Mouse (Mus musculus) spleen, adult 2 months (tissue): ENCODE data around the gene Trim33. TPM values are rescaled to one million over a fixed set of nuclear protein-coding genes. Genes with fewer than 3 reads are reported as not detected.

Experiments used
- DNase-seq, 2 experiments: peaks; one replicate each; pipeline versions ENCODE4 v3.0.0 to v3.0.0-alpha.2; 2012 to 2021; ENCODE audit warnings: low spot score in 2 of 2, low read depth in 1 of 2
- H3K27ac ChIP-seq: fragments of 200-500 bp; 2 replicates; pipeline ENCODE4 v1.5.1; 2012; ENCODE audit warnings: low read length, inconsistent platforms; ENCODE audit not compliant: insufficient read depth
- H3K27me3 ChIP-seq: fragments of 200-500 bp; 2 replicates; pipeline ENCODE4 v1.6.1; 2012; ENCODE audit warnings: mild to moderate bottlenecking, moderate library complexity, low read length, inconsistent platforms; ENCODE audit not compliant: control insufficient read depth, insufficient read depth
- H3K36me3 ChIP-seq: fragments of 200-500 bp; 2 replicates; pipeline ENCODE4 v1.6.1; 2012; ENCODE audit warnings: mild to moderate bottlenecking, low read length, inconsistent platforms; ENCODE audit not compliant: control insufficient read depth, insufficient read depth
- H3K4me1 ChIP-seq: fragments of 200-500 bp; 2 replicates; pipeline ENCODE4 v1.6.1; 2011; ENCODE audit warnings: inconsistent platforms; ENCODE audit not compliant: control insufficient read depth, insufficient read depth, insufficient read length
- H3K4me3 ChIP-seq: fragments of 200-500 bp; 2 replicates; pipeline ENCODE4 v1.5.1; 2011; ENCODE audit warnings: mild to moderate bottlenecking, inconsistent platforms; ENCODE audit not compliant: insufficient read depth, insufficient read length; ENCODE audit errors: extremely low read depth
- CTCF ChIP-seq: fragments of 200-500 bp; IDR thresholded peaks from 2 replicates; pipeline ENCODE4 v1.5.1; 2011; ENCODE audit warnings: mild to moderate bottlenecking, inconsistent platforms; ENCODE audit not compliant: insufficient read depth, insufficient read length, insufficient replicate concordance; ENCODE audit errors: extremely low read depth
- POLR2A ChIP-seq: fragments of 200-500 bp; IDR thresholded peaks from 2 replicates; pipeline ENCODE4 v1.6.1; 2011; ENCODE audit warnings: low read depth, low read length, inconsistent platforms
- WGBS: fragments of 180-500 bp; shearing (Covaris S2); methylation state at CpG from one replicate; pipeline ENCODE4 v1.1.7; 2018; 5-methylcytosine and 5-hydroxymethylcytosine counted together
- polyA plus RNA-seq: library from polyadenylated mRNA; depleted of rRNA; stranded (reverse); fragments of >200 nt; gene quantifications from 2 replicates; pipeline ENCODE4 v1.2.3, GENCODE M21; 2012

The Trim33 gene
- polyA plus RNA-seq, 1 experiment: 10.1 TPM

DNA sequence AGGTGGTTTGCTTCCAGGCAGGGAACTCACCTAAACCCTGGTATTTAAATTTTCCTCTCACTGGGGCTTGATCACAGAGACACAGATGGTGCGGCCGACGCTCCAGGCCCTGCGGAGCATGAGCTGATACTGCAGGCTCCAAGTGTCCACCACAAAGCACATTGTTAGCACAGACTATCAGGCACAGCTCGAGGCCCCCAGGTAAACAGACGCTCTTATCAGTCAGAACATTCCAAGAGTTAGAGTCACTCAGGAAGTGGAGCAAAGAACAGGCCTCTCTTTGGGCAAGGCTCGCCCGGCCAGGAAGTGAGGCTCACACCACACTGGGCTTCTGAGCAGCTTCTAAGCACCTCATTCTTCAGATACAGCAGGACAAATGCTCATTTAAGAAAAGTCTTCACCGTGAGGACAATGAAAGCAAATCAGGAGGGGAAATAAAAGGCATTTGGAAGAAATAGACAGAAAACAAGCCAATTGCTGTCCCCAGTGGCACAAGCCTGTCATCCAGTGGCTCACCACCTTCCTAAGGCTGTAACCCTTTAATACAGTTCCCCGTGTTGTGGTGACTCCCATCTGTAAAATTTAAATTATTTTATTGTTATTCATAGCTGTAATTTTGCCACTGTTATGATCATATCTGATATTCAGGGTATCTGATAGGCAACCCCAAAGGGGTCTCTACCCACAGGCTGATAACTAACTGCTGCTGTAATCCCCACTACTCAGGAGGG is 22.8 kb upstream of the Trim33 start:
- no peaks in the 10 kb centered on the region for H3K4me1 ChIP-seq
- no peak for DNase-seq
- TF ChIP-seq CTCF (no peak), POLR2A (no peak)
- WGBS: 51% methylated on average over 10 of the region's 10 CpGs
- no peak overlapping the region for H3K4me3 ChIP-seq
- H3K27ac ChIP-seq: no peak overlapping the region
- H3K36me3 ChIP-seq: no peaks in the 10 kb centered on the region
- no peaks in the 10 kb centered on the region for H3K27me3 ChIP-seq

DNA sequence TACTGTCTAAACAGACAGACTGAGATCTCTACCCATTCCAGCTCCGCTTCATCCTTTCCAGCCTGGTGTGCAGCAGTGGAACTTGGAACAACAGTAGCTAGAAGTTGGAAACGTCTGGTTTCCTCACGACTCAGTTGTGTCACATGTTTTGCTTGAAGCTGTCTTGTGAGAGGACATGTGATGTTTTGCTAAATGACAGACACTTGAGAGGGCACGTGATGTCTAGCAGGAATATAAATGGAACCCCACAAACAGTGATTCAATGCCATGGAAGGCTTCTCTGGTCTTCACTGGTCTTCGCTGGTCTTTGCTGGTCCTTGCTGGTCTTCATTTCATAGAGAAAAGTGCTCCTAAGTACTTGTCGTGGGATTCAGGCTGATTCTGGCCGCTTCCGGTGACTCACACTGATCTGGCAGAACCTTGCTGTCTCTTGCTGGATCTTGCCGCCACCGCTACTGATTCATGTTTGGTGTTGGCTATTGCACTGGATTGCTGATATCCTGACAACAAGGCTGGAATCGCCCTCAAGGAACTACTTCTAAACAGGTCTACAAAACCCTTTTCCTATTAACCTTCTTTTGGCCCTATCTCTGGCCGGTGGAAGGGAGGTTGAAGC is 16.2 kb upstream of the Trim33 start:
- Histone ChIP-seq H3K27ac (no peak overlapping the region), H3K4me3 (no peak overlapping the region), H3K36me3 (no peaks in the 10 kb centered on the region), H3K4me1 (no peaks in the 10 kb centered on the region), H3K27me3 (no peaks in the 10 kb centered on the region)
- WGBS: 87% methylated on average over 12 of the region's 12 CpGs
- no peak for TF ChIP-seq CTCF
- TF ChIP-seq POLR2A: no peak
- DNase-seq: no peak

DNA sequence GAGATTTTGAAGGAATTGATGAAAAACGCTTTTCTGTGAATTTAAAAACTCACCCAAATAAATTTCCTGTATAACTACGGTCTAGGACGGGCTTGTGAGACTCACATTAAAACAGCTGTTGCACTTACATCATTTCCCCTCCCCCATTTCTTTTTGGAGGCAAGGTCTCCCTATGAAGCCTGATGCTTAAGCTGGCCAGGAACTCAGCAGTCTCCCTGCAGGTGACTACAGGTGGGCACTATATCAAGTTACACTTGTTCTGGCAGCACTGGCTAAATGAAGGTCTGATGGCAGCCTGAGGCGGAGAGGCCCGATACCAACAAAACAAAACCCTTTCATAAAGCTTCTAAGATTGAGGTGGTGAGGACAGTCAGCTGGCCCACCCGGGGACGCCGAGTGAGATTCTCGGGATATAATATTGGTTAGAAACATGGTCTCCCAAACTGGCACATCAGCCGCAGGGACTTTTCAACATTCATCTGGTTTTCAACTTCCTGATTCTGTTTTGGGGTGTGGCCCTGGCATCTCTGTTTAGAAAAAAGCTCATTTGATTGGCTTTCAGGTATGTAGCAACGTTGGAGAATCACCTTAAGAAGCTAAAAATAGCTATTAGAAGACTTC is 422 bp upstream of the Trim33 start:
- peaks cover 11% of the 10 kb centered on the region; the same call in 1 of the 2 replicates for H3K4me1 ChIP-seq
- peak overlapping the region; percentile 96 for H3K27ac ChIP-seq
- no peaks in the 10 kb centered on the region for H3K27me3 ChIP-seq
- WGBS: 11% methylated on average over 11 of the region's 11 CpGs
- TF ChIP-seq CTCF (no peak), POLR2A (no peak)
- peak; percentile 28 to 77 for DNase-seq
- no peaks in the 10 kb centered on the region for H3K36me3 ChIP-seq
- peak overlapping the region; percentile 93 for H3K4me3 ChIP-seq

DNA sequence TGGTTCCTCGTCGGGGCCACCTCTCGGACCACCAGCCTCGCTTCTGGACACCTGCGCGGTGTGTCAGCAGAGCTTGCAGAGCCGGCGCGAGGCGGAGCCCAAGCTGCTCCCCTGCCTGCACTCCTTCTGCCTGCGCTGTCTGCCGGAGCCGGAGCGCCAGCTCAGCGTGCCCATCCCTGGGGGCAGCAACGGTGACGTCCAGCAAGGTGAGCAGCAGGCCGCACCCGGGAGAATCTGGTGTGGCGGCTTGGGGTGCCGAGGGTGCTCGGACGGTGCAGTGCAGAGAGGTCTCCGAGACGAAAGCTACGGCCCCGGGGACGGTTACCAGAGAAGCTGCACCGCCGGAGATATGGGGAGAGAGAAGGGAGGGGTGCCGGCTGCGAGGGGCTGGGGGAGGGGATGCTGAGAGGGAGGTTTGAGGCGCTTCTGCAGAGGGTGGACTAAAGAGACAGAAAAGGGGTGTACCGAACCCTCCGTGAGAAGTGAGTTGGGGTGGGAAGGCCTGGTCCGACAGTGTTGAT is 1.2 kb downstream of the Trim33 start:
- no peak for TF ChIP-seq CTCF
- TF ChIP-seq POLR2A: no peak
- H3K36me3 ChIP-seq: no peaks in the 10 kb centered on the region
- H3K4me3 ChIP-seq: peak overlapping the region; percentile 93
- no peaks in the 10 kb centered on the region for H3K27me3 ChIP-seq
- H3K27ac ChIP-seq: peak overlapping the region; percentile 83
- peaks cover 11% of the 10 kb centered on the region; the same call in 1 of the 2 replicates for H3K4me1 ChIP-seq
- WGBS: under 1% methylated on average over 36 of the region's 36 CpGs
- DNase-seq: peak; percentile 5 to 42

DNA sequence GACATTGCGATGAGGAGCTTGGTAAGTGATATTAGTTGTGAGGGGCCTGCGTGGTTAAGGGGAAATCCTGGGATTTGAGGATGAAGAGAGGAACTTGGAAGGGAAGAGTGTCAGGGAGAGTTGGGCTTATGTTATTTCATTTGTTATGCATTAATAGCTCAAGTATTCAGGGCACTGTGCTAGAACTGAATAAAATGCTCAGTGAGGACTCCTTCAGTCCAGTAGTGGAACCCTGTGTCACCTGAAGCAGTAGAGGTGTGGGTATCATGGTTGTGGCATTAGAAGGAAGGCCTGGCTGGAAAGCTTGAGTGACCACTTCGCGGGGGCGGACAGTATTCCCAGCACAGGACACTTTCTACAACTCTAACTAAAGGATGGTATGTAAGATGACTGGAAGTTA is 1.8 kb downstream of the Trim33 start:
- 53% methylated on average over 5 of the region's 5 CpGs for WGBS
- Histone ChIP-seq H3K36me3 (no peaks in the 10 kb centered on the region), H3K27me3 (no peaks in the 10 kb centered on the region), H3K4me3 (peak overlapping the region; percentile 93), H3K4me1 (peaks cover 11% of the 10 kb centered on the region; the same call in 1 of the 2 replicates), H3K27ac (no peak overlapping the region)
- no peak for DNase-seq
- TF ChIP-seq POLR2A (no peak), CTCF (no peak)

DNA sequence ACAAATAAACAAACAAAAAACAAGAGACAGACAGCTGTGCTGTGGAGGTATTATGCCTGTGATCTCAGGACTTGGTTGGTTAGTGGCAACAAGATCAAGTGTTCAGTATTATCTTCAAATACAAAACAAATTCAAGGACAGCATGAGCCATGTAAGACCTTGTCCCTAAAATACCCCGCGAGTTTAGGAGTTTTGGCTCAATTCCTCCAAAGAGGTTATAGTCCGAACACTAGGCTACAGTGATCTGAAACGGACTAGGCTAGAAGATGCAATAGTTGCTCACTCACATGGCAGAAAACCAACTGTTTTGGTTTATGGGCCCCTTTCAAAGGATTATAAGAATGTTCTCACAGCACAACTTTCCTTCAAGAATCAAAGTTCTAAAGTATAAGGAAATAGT is 9.7 kb downstream of the Trim33 start:
- 84% methylated on average over 4 of the region's 4 CpGs for WGBS
- Histone ChIP-seq H3K36me3 (no peaks in the 10 kb centered on the region), H3K27me3 (no peaks in the 10 kb centered on the region), H3K27ac (no peak overlapping the region), H3K4me1 (no peaks in the 10 kb centered on the region), H3K4me3 (no peak overlapping the region)
- no peak for DNase-seq
- TF ChIP-seq POLR2A: no peak
- TF ChIP-seq CTCF: no peak

DNA sequence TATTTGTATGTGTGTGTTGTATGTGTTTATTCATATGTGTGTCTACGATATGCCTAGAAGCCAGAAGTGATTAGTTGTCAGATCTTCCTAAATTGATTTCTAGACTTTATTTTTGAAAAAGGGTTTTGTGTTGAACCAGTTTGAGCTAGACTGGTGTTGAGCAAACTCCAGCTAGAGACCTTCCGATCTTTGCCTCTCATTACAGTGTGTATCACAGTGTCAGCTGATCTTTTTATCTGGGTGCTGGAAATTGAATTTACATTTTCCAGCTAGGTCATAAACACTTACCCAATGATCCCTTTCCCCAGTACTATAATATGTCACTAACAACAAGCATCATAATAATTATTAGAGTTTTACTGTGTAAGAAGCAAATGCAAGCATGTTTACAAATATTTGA is 12.0 kb downstream of the Trim33 start:
- TF ChIP-seq POLR2A: no peak
- TF ChIP-seq CTCF: no peak
- no peak overlapping the region for H3K27ac ChIP-seq
- H3K4me1 ChIP-seq: no peaks in the 10 kb centered on the region
- no peaks in the 10 kb centered on the region for H3K27me3 ChIP-seq
- no peak for DNase-seq
- H3K36me3 ChIP-seq: no peaks in the 10 kb centered on the region
- H3K4me3 ChIP-seq: no peak overlapping the region
- WGBS: 94% methylated on average over 2 of the region's 2 CpGs
